Mouse (Mus musculus): Measurements from ENCODE around the gene Clasp2.
"Not testable (repeated sequence)": the region's sequence is repeated elsewhere in the genome, so short reads cannot be mapped to it uniquely, and the experiment has no call there.

Gene Clasp2

GRCm38 (mm10) chr9:113813086-113813485 lies 71.8 kb downstream of the Clasp2 start:
- DNase-seq (ENCODE audit: extremely low spot score, low read depth, low spot score): no peak

GRCm38 (mm10) chr9:113815836-113816235 lies 74.6 kb downstream of the Clasp2 start:
- no peak for DNase-seq (ENCODE audit: extremely low spot score, low read depth, low spot score)

- DNase-seq (ENCODE audit: extremely low spot score, low read depth, low spot score): no peak
Measured at GRCm38 (mm10) chr9:113822150-113822549, 80.9 kb downstream of the Clasp2 start.

GRCm38 (mm10) chr9:113828719-113829118 lies 87.4 kb downstream of the Clasp2 start:
- no peak for DNase-seq (ENCODE audit: extremely low spot score, low read depth, low spot score)

- DNase-seq (ENCODE audit: extremely low spot score, low read depth, low spot score): no peak
Measured at GRCm38 (mm10) chr9:113830219-113830618, 88.9 kb downstream of the Clasp2 start.

GRCm38 (mm10) chr9:113833481-113833880 lies 92.2 kb downstream of the Clasp2 start:
- DNase-seq (ENCODE audit: extremely low spot score, low read depth, low spot score): no peak

- no peak for DNase-seq (ENCODE audit: extremely low spot score, low read depth, low spot score)
Measured at GRCm38 (mm10) chr9:113837001-113837400, 95.7 kb downstream of the Clasp2 start.

- DNase-seq (ENCODE audit: extremely low spot score, low read depth, low spot score): no peak
Measured at GRCm38 (mm10) chr9:113837461-113837860, 96.2 kb downstream of the Clasp2 start.

GRCm38 (mm10) chr9:113844029-113844428 lies 102.8 kb downstream of the Clasp2 start:
- DNase-seq (ENCODE audit: extremely low spot score, low read depth, low spot score): no peak

GRCm38 (mm10) chr9:113855441-113855840 lies 114.2 kb downstream of the Clasp2 start:
- no peak for DNase-seq (ENCODE audit: extremely low spot score, low read depth, low spot score)

- DNase-seq (ENCODE audit: extremely low spot score, low read depth, low spot score): no peak
Measured at GRCm38 (mm10) chr9:113857281-113857928, 116.1 kb downstream of the Clasp2 start.

GRCm38 (mm10) chr9:113857929-113858440 lies 116.7 kb downstream of the Clasp2 start:
- DNase-seq (ENCODE audit: extremely low spot score, low read depth, low spot score): no peak

- no peak for DNase-seq (ENCODE audit: extremely low spot score, low read depth, low spot score)
Measured at GRCm38 (mm10) chr9:113859420-113859819, 118.1 kb downstream of the Clasp2 start.

- no peak for DNase-seq (ENCODE audit: extremely low spot score, low read depth, low spot score)
Measured at GRCm38 (mm10) chr9:113863370-113863999, 122.2 kb downstream of the Clasp2 start.

GRCm38 (mm10) chr9:113867951-113868350 lies 126.7 kb downstream of the Clasp2 start:
- no peak for DNase-seq (ENCODE audit: extremely low spot score, low read depth, low spot score)

GRCm38 (mm10) chr9:113894903-113895302 lies 153.6 kb downstream of the Clasp2 start:
- no peak for DNase-seq (ENCODE audit: extremely low spot score, low read depth, low spot score)

- DNase-seq (ENCODE audit: extremely low spot score, low read depth, low spot score): no peak
Measured at GRCm38 (mm10) chr9:113903136-113903535, 161.9 kb downstream of the Clasp2 start.

- DNase-seq (ENCODE audit: extremely low spot score, low read depth, low spot score): not testable (repeated sequence)
Measured at GRCm38 (mm10) chr9:113904315-113904714, 163.0 kb downstream of the Clasp2 start.

- DNase-seq (ENCODE audit: extremely low spot score, low read depth, low spot score): no peak
Measured at GRCm38 (mm10) chr9:113915789-113916188, 174.5 kb downstream of the Clasp2 start.

GRCm38 (mm10) chr9:113922677-113923076 lies 181.4 kb downstream of the Clasp2 start:
- DNase-seq (ENCODE audit: extremely low spot score, low read depth, low spot score): no peak

GRCm38 (mm10) chr9:113924883-113925282 lies 183.6 kb downstream of the Clasp2 start:
- DNase-seq (ENCODE audit: extremely low spot score, low read depth, low spot score): no peak

- no peak for DNase-seq (ENCODE audit: extremely low spot score, low read depth, low spot score)
Measured at GRCm38 (mm10) chr9:113928591-113928990, 187.3 kb downstream of the Clasp2 start.
